Mouse (Mus musculus) adrenal gland, postnatal 25 days (tissue): Measurements from ENCODE around the gene Plekhf1. TPM values are rescaled to one million over a fixed set of nuclear protein-coding genes. Genes with fewer than 3 reads are reported as not detected.

Experiments
- DNase-seq: peaks from one replicate; pipeline ENCODE4 v3.0.0; 2021; ENCODE audit warnings: mixed read lengths
- total RNA-seq: library from RNA; stranded (reverse); gene quantifications from 2 replicates; pipeline ENCODE4 v1.2.3, GENCODE M21; 2021

Plekhf1 gene
- total RNA-seq, 1 experiment from 2014 or later = 2.2 TPM

GRCm38 (mm10) chr7:38187796-38188195 is 40.0 kb downstream of the Plekhf1 start:
- DNase-seq = peak; percentile 12

- DNase-seq = no peak
Measured at GRCm38 (mm10) chr7:38186861-38187260, 41.0 kb downstream of the Plekhf1 start.

DNA sequence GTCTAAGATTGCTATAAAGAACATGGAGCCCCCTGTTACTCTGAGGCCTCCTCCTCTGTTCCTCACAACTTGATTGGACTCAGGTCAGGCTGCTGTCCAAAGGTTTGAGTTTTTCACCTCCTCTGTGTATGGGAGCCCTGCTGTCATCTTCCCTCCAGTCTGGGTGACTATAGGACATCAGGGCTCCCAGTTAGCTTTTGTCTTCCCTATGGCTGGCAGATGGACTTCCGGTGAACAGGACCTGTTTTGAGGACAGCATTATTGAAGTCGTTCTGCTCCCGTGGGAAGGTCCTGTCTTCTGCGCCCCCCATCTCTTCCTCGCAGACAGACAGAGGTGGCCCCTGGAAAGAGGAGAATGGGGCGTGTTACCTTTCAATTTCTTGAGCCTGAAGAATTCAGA is 43.0 kb downstream of the Plekhf1 start:
- DNase-seq = no peak

GRCm38 (mm10) chr7:38184418-38184745 is 43.4 kb downstream of the Plekhf1 start:
- no peak for DNase-seq

DNA sequence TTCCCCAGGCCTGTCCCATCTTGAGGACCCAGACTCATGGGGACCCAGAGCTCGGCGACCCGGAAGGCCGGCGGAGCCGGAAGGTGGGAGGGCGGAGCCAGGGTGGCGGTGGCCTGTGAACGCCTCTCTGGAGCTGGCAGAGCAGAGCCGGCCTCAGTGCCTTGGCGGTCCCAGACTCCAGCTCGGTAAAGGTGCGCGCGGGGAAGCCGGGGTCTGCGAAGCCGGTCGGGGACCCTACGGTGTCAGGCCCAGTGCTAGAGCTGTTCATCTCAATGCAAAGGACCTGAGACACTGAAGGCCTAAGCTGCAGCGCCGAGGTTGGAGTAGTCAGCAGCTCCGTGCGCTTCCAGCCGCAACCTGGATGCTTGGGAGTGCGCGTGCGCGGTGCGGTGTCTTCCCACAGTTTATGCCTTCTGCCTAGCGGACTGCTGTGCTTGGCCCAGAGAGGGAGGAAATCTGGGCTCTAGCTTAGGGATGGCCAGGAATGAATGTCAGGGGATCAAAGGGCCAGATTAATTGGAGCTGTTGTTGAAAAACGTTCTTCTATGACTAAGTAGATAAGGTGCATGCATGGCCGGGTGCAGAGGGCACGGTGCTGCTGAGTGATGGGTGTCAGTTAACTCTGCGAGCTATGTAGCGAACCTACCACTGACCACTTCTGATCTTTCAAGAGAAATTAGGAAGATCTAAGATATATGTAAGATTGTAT is 44.0 kb downstream of the Plekhf1 start:
- peak; percentile 88 for DNase-seq

GRCm38 (mm10) chr7:38182962-38183687 is 44.7 kb downstream of the Plekhf1 start, which contains the start of gene 1600014C10Rik:
Gene 1600014C10Rik (plus strand): TSS chr7:38183217.
- DNase-seq = peak; percentile 55

DNA sequence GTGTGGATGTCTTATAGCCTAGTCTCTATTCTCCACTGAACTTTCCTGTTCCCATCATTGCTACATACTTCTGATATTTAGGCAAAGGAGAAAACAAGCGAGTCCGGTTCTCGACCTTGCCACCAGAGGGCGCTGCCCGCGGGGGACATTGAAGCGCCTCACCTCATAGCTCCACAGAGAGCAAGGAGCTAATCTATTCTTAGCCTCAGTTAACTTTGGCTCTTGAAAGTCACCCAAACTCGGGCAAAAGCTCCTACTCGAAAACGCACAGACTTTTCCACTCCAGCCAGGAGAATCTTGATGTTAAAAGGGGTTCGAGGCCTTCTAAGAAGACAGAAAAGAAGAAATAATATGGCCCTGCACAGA is 45.2 kb downstream of the Plekhf1 start:
- DNase-seq = peak; percentile 92

GRCm38 (mm10) chr7:38181366-38181765 is 46.5 kb downstream of the Plekhf1 start:
- DNase-seq = no peak

DNA sequence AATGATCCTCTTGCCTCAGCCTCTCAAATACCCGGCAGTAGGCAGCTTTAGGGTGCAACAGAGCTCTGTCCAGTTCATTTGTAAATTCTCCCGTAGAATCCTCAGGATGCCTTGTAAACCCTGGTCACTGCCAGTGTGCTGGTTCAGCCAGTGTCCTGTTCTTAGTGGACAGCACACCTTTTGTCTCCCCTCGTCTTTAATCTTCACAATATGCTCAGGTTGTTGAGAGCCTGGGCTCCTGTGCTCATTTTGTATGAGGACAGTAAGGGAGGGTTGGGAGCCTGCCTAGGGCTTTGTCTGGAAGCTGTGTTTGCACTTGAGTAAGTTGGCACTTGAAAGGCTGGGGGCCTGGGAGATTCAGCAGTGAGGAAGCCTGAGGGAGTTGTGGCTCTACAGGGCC is 47.9 kb downstream of the Plekhf1 start:
- no peak for DNase-seq

- no peak for DNase-seq
Measured at GRCm38 (mm10) chr7:38176056-38176455, 51.8 kb downstream of the Plekhf1 start.

DNA sequence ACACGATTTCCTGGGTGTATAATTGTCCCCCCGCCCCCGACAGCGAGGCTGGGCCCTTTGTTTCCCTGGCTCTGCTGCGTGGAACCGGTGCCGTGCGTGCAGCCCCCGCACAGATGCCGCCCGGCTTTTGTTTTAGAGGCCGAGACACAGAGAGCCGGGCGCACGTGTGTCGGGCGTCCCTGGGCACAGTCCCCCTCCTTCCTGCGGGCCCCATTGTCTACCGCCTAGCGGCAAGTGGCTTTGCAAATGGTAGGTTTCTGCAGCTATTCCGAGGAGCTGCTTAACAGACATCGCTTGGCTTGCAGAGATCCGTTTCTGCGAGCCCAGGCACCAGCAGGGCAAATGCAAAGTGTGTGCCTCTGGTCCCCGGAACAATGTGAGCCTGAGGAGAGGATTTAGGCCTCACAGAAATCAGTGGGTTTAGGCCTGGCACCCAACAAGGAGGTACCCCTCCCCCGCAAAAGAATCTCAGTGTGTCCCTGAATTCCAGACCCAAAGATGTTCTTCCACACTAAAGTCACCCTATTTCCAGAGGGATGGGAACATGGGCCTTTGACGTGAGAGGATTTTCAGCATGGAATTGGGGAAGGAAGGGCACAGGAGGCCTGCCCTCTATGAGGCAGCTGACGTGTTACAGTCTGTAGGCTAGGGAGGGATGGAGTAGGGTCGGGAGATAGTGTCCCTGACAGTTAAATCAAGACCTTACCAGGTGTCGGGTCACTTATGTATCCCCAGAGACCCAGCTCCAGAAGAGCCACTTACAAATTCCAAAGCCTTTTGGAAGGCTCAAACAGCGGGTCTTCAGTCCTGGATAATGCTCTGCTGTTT is 53.3 kb downstream of the Plekhf1 start:
- peak; percentile 23 for DNase-seq

- no peak for DNase-seq
Measured at GRCm38 (mm10) chr7:38173871-38174270, 53.9 kb downstream of the Plekhf1 start.

DNA sequence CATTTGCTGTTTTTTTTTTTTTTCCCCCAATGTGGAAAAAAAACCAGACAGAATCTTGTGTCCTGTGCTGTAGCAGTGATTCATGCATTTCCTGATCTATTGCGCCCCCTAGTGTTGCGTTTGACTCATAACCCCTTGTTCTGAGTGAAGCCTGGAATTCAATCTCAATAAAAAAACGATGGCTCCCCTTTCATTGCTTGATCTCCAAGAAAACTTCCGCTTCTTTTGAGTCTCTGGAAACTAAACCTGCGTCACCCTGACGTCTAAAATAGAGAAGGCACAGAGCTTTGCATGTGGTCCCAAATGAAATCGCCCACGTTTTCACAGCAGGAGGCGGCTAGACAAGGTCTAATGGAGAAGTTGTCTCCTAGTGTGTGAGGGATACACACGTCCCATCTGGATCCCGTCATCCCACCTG is 60.1 kb downstream of the Plekhf1 start:
- DNase-seq = peak; percentile 41

Other genes with a start within 250 kb of the Plekhf1 start
- gene Uri1, start 204.5 kb downstream of the Plekhf1 start, total RNA-seq = 49.6 and 52.6 TPM in 2 replicates
- 4.3 and 8.5 TPM in 2 replicates for gene Ccne1, start 120.5 kb downstream of the Plekhf1 start, total RNA-seq
- gene 1600014C10Rik, start 44.8 kb downstream of the Plekhf1 start, total RNA-seq = 31.1 and 39.9 TPM in 2 replicates
- gene Pop4, start 43.4 kb upstream of the Plekhf1 start, total RNA-seq = 45.8 and 60.1 TPM in 2 replicates